Mouse (Mus musculus): ENCODE results near the gene Tmem161a. TPM values are rescaled to one million over a fixed set of nuclear protein-coding genes. Genes with fewer than 3 reads are reported as not detected.
A peak's percentile ranks its signal among the peaks of the same experiment; 100 is the strongest.

Gene Tmem161a
- total RNA-seq, 2 experiments from 2014 or later = 68.1 to 72.3 TPM

- DNase-seq = no peak
These were observed 12.9 kb upstream of the Tmem161a start for GRCm38 (mm10) chr8:70159211-70159610.

DNA sequence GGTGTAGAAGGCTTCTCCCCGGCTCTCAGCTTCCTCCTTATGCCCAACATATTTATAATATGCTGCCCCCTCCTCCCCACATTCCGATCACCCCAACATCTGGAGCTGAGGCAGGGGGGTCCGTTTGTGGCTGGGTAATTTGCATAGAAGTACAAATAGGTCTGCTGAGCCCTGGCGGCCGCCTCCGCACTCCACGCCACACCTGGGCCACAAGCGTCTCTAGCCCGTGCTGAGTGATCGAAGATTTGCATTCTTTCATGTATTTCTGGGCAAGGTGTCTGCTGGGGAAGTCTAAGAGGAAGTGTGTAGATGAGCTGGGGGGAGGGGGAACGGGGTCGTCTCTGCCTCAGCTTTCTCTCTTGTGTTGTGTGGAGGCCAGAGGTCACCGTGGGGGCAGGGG lies 12.1 kb upstream of the Tmem161a start:
- DNase-seq = no peak

DNA sequence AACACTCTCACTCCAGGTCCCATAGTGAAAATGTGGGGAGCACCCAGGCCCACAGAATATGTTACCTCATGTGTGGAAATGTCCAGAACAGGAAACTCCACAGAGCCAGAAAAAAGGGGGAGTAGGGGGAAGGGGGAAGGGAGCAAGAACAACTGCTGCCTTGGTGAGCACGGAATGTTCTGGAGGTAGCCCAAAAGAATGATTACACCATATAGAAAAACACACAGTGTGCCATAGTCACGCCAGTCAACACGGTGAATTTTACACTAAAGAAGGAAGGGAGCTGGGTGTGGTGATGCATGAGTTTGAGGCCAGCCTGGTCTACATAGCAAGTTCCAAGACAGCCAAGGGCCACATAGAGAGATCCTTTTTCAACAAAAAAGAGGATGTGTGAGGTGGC lies 8.8 kb upstream of the Tmem161a start:
- DNase-seq = no peak

DNA sequence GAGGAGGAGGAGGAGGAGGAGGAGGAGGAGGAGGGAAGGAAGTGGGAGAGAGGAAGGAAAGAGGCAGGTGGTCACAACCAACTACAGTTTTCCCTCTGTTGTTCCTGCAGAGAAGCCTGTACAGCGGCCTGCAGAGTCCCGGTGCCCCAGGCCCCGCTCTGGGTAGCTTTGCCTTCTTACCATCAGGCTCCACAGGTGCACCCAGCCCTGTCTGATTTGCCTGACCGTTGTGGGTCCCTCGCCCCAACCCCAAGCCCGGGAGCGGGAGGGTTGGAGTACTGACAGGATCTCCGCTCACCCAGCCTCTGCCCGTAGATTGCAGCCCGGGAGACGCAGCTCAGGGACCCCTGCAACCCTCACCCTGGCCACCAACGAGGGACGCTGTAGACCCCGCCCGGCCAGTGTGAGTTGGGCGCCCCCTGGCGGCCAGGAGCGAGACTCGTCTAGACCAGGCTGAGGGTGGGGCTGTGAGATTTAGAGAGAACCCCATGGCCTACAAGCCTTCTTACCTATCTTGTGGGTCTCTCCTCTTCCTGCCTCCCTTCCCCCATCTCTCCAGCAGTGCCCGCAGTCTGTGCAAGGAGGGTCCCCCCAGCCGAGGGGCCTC lies 5.5 kb upstream of the Tmem161a start:
- peak; percentile 46 for DNase-seq

- DNase-seq = no peak
These were observed 2.0 kb upstream of the Tmem161a start for GRCm38 (mm10) chr8:70170116-70170515.

DNA sequence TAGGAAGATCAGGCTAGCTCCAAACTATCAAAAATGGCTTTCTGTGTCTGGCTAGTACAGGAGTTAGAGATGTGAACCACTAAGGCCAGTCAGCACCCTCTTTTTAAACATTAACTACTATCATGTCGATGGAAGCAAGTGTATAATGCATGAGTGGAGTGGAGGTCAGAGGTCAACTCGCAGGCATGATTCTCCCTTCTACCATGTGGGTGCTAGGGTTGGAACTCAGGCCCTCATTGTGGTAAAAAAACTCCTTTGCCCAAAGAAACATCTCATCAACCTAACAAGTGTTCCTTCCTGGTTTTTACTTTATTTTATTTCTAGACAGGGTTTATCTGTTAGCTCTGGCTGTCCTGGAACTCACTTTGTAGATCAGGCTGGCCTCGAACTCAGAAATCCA lies 1.4 kb upstream of the Tmem161a start:
- no peak for DNase-seq

GRCm38 (mm10) chr8:70171240-70171639 lies 916 bp upstream of the Tmem161a start:
- no peak for DNase-seq

GRCm38 (mm10) chr8:70173320-70173719 lies 1.2 kb downstream of the Tmem161a start:
- DNase-seq = no peak

- DNase-seq = no peak
These were observed 1.9 kb downstream of the Tmem161a start for GRCm38 (mm10) chr8:70174079-70174478.

DNA sequence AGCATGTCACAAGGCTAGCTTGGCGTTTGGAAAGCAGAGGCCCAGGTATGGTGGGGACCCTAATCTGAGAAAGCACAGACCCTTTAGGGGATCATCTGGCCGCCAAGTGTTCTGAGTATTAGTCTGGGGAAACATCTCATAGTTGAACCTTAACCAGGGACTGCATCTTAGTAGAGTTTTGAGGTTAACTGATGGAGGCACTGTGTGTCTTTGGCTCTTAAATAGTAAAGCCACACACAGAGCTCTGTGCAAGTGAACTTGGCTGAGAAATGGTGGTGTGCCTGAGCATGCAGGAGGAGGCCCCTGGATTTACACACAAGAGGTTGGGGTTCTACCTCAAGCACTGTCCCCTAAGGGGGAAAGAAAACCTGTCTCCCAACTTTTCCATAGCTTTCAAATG lies 6.1 kb downstream of the Tmem161a start:
- DNase-seq = no peak

DNA sequence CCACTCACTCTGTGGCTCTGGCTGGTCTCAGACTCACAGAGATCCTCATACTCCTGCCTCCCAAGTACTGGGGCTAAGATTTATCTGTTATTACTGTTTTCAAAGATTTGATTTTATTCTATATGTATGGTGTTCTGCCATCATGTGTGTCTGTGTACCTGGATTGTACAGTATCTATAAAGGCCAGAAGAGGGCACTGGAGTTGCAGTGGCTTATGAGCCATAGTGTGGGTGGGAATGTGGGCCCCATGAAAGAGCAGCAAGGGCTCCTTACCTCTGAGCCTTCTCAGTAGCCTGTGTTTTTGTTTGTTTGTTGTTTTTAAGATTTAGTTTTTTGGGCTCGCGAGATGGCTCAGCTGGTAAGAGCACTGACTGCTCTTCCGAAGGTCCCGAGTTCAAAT lies 6.9 kb downstream of the Tmem161a start:
- no peak for DNase-seq

DNA sequence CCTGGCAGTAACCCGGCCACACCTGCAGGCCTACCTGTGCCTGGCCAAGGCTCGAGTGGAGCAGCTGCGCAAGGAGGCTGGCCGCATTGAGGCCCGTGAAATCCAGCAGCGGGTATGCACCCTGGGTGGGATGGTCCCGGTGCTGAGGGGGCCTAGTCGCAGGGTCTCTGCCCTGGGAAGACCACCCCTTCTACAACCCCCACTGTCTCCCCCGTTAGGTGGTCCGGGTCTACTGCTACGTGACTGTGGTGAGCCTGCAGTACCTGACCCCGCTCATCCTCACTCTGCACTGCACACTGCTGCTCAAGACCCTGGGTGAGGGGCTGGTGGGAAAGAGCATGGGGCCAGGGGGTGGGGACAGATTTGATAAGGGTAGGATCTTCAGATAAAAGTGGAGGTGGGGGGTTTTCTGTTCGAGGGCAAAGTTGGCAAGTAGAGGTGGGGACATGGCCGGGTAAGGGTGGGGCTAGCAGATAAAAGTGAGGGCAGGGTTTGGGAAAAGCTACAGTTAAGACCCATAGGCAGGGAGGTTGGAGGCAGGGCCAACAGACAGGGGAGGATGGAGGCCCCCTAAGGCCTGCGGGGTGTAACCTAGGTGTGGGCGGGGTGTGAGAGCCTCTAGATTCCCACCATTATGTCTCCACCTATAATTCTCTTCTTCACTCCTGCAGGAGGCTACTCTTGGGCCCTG lies 9.2 kb downstream of the Tmem161a start:
- no peak for DNase-seq

DNA sequence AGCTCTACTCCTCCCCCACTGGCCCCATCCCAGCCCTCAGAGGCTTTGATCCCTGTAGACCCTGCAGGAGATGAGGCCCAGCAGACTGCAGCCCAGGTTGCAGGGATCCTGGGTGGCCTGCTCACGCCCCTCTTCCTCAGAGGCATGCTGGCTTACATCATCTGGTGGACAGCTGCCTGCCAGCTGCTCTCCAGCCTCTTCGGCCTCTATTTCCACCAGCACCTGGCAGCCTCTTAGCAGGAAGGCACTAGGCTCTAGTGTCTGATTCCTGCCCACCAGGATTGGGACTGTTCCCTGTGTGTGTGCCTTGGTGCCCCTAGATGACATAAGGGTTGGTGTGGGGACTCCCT lies 9.7 kb downstream of the Tmem161a start:
- DNase-seq = no peak

- no peak for DNase-seq
These were observed 11.0 kb downstream of the Tmem161a start for GRCm38 (mm10) chr8:70183194-70183593.

GRCm38 (mm10) chr8:70188707-70189106 lies 16.6 kb downstream of the Tmem161a start:
- DNase-seq = no peak

DNA sequence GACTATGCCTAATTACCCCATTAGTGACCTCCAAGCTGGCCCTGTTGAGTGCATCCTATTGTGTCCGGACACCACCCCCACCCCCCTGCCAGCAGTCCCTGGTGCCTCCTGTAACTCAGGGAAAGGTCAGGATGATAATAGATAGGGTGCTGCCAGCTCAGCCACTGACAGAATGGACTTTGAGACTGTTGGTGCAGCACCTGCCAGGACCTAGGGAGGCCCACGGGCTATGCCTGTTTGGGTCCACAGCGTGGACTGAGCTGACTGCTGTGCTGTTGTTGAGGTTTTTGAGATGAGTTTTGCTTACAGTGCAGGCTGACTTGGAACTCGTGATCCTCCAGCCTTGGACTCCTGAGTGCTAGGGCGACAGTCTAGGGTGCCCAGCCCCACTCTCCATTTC lies 21.1 kb downstream of the Tmem161a start:
- DNase-seq = no peak

- no peak for DNase-seq
These were observed 22.0 kb downstream of the Tmem161a start for GRCm38 (mm10) chr8:70194191-70194590.

DNA sequence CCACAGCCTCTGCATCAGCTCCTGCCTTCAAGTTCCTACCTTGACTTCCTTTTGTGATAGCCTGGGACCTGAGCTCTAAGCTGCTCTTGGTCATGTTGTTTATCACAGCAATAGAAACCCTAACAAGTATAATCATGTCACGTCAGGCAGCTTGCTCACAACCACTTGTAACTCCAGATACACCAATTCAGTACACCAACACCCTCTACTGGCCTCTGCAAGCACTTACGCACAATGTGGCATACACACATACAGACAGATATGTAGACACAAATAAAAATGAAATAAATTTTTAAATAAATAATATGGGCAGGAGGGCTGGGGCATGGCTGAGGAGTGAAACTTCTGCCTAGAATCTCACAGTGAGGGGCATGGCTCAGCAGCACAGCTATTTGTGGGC lies 23.6 kb downstream of the Tmem161a start:
- no peak for DNase-seq

- no peak for DNase-seq
These were observed 25.4 kb downstream of the Tmem161a start for GRCm38 (mm10) chr8:70197603-70198002.

DNA sequence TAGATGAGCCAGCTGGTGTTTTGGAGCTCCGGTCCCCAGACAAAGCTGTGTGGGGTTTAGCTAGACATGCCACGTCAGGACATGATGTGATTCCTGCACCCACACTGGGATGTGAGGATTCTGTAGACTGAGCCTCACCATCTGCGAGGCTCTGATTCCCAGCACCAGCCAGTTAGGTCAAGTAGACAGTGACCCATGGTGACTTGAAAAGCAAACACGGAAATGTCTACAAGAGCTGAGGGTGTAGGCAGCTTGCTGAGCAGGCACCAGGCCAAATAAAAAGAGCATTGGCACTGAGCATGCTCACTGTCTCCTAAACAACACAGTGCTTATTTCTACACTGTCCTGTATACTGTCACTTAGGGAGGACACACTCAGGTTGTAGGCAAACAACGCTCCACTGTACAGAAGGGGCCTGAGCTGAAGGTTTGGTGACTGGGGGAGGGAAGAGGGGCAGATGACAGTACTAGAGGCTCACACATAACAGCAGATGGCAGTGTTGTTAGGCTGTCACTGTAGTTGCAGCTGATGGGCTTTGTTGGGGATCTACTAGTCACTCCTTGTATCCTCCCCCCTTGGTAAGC lies 28.0 kb downstream of the Tmem161a start:
- DNase-seq = no peak

DNA sequence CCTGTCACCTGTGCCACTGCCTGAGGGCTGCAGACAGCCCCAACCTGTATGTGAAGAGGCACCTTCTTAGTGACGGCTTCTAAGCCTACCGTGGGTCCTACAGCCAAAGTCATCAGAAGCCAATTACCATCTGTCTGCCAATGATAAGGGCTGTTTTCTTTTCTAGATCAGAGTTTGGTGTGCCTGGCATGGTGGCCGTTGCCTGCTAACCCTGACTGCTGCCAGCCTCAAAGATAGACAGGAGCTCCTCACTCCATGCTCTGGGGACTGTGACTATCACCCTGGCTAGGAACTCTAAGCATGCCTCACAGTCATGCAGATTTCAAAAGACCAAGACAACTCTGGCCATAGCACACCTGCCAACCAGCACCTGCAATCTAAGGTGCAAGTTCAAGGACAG lies 29.3 kb downstream of the Tmem161a start:
- no peak for DNase-seq

GRCm38 (mm10) chr8:70203072-70203471 lies 30.9 kb downstream of the Tmem161a start:
- DNase-seq = no peak

DNA sequence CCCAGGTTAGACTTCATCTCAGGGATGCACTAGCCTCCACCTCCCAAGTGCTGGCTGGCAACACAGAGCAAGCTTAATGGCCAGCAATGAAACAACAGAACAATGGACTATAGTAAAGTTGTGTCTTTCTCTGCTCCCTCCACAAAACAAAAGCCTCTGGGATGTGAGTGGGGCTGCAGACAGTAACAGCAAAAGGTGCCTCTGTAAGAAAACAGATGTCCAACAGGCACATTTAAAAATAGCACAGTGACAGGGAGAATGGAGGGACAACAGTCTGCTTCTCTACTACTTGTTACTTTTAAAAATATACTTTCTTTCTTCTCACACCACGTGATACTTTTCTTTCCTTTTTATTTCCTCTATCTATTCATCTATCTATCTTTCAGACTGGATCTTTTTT lies 32.6 kb downstream of the Tmem161a start:
- no peak for DNase-seq

DNA sequence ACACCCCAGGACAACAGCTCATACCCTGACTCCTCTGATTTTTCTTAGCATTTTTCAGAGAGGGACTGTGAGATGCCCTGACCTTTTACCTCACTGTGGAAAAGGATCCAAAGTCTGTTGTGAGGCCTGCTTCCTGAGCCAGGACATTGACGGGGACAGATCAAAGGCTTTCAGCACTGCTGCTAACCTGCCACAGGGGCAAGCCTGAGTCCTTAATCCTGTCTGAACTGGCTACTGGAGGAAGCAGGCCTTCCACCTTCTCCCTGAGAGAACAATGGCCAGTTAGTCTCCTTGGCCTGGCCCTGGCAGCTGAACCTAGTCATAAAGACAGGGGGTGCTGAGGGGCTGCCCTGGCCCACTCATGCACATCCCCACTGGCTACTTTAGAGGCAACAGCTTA lies 36.0 kb downstream of the Tmem161a start:
- no peak for DNase-seq
